Mouse (Mus musculus) brain, embryonic 14.5 days (tissue): Measurements from ENCODE around the gene Map3k20. TPM values are rescaled to one million over a fixed set of nuclear protein-coding genes. Genes with fewer than 3 reads are reported as not detected.
A peak's percentile ranks its signal among the peaks of the same experiment; 100 is the strongest.

Experiments used
- DNase-seq: peaks from one replicate; pipeline ENCODE4 v3.0.0-alpha.2; 2011; ENCODE audit warnings: low read depth
- CTCF ChIP-seq: fragments of 200-500 bp; IDR thresholded peaks from 2 replicates; pipeline ENCODE4 v1.5.1; 2012; ENCODE audit warnings: inconsistent platforms, mild to moderate bottlenecking, moderate library complexity, borderline replicate concordance; ENCODE audit not compliant: insufficient read depth, insufficient read length; ENCODE audit errors: extremely low read depth
- POLR2A ChIP-seq: fragments of 200-500 bp; IDR thresholded peaks from 2 replicates; pipeline ENCODE4 v1.6.1; 2012; ENCODE audit warnings: mild to moderate bottlenecking, inconsistent platforms, borderline replicate concordance; ENCODE audit not compliant: poor library complexity, insufficient read depth, insufficient read length, severe bottlenecking; ENCODE audit errors: extremely low read depth
- polyA plus RNA-seq: library from polyadenylated mRNA; depleted of rRNA; stranded (reverse); fragments of >200 nt; gene quantifications from 2 replicates; pipeline ENCODE4 v1.2.3, GENCODE M21; 2012

Map3k20 gene
- polyA plus RNA-seq, 1 experiment: 6.4 TPM

- peak; percentile 74 for DNase-seq
- no peak for TF ChIP-seq CTCF
- TF ChIP-seq POLR2A: no peak
Observed at GRCm38 (mm10) chr2:72392316-72392715, 106.9 kb downstream of the Map3k20 start.

- TF ChIP-seq CTCF: no peak
- no peak for TF ChIP-seq POLR2A
- no peak for DNase-seq
Observed at GRCm38 (mm10) chr2:72396934-72397333, 111.5 kb downstream of the Map3k20 start.

- DNase-seq: no peak
Observed at GRCm38 (mm10) chr2:72398227-72398626, 112.8 kb downstream of the Map3k20 start.

GRCm38 (mm10) chr2:72399469-72400195 is 114.2 kb downstream of the Map3k20 start:
- no peak for DNase-seq
- TF ChIP-seq POLR2A (no peak), CTCF (no peak)

More at GRCm38 (mm10) chr2:72398227-72398626, 112.8 kb downstream of the Map3k20 start:
- TF ChIP-seq POLR2A (no peak), CTCF (peak; percentile 62)

- TF ChIP-seq POLR2A (no peak), CTCF (no peak)
Observed at GRCm38 (mm10) chr2:72401290-72401689, 115.9 kb downstream of the Map3k20 start.

GRCm38 (mm10) chr2:72405621-72406555 is 120.5 kb downstream of the Map3k20 start:
- DNase-seq: no peak
- TF ChIP-seq CTCF: no peak
- no peak for TF ChIP-seq POLR2A

More at GRCm38 (mm10) chr2:72401290-72401689, 115.9 kb downstream of the Map3k20 start:
- no peak for DNase-seq

- no peak for DNase-seq
- TF ChIP-seq CTCF: no peak
- no peak for TF ChIP-seq POLR2A
Observed at GRCm38 (mm10) chr2:72406701-72407100, 121.3 kb downstream of the Map3k20 start.

- peak; percentile 64 for DNase-seq
- no peak for TF ChIP-seq POLR2A
- no peak for TF ChIP-seq CTCF
Observed at GRCm38 (mm10) chr2:72407341-72408092, 122.1 kb downstream of the Map3k20 start.

GRCm38 (mm10) chr2:72409968-72410367 is 124.5 kb downstream of the Map3k20 start:
- no peak for DNase-seq
- TF ChIP-seq CTCF (no peak), POLR2A (no peak)

- TF ChIP-seq POLR2A (no peak), CTCF (no peak)
Observed at GRCm38 (mm10) chr2:72412266-72412665, 126.8 kb downstream of the Map3k20 start.

More at GRCm38 (mm10) chr2:72412266-72412665, 126.8 kb downstream of the Map3k20 start:
- DNase-seq: no peak
